Mouse (Mus musculus) erythroid progenitor cell, adult 5-6 weeks (primary cell): Measurements from ENCODE around the gene Tenm4. TPM values are rescaled to one million over a fixed set of nuclear protein-coding genes. Genes with fewer than 3 reads are reported as not detected.

Experiments
- ATAC-seq: replicated peaks from 2 replicates; pipeline ENCODE4 v1.8.0; 2016; ENCODE audit warnings: moderate number of reproducible peaks, mild to moderate bottlenecking, moderate TSS enrichment, inconsistent platforms; ENCODE audit not compliant: poor library complexity, low FRiP score, severe bottlenecking
- total RNA-seq, 2 experiments: library from RNA; stranded (forward) in 1 of 2; stranded (reverse) in 1 of 2; fragments of 150-400 nt in 1 of 2; fragments of 186-747, 209-891 nt in 1 of 2; gene quantifications; 2 replicates each; pipeline versions ENCODE4 v1.2.3 to v1.2.4; 2015 to 2017; ENCODE audit warnings: low replicate concordance in 2 of 2

The Tenm4 gene
- total RNA-seq, 2 experiments from 2014 or later: 0.23 to 1.7 TPM

DNA sequence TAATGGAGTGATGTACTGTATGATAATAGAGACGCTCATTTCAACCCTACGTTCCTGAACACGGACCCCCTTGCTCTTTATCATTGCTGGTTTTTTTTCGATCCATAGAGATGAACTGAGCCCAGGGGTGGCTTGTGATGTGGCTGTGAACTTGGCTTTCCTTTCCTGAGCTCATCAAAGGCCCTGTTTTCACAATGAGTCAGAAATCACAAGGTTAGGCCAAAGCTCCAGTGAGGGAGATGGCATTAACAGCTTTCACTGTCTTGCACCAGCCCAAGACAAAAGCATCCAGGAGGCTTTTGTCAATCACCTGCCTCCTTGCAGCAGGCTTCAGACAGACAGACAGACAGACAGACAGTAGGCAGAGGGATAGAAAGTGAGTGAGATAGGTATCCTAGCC is 219.8 kb downstream of the Tenm4 start:
- no peak for ATAC-seq

DNA sequence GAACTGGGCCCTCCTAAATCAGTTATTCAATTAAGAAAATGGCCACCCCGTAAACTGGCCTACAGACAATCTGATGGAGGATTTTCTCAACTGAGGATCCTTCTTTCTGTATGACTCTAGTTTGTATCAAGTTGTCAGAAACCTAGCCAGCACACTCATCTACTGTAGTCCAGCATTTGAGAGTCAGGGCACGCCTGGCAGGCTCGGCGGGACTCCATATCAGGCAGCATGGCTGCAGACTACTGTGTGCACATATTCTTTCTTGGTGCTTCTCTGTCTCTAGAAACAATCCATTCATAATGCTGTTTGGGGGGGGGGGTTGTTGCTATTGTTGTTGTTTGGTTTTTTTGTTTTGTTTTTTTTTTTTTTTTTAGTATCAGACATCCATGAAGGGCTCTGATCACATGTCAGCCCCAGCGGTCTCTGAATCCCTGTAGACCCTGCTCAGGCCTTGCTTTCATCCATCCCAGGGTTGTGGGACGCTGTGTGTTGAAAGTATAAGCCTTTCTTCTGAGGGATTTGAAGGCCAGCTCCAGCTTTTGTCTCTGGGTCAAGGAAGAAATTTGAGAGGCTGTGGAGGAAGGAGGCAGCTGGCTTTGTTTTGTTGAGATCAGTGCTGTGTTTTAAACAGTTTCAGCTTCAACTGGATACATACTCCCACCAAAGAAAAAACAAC is 220.9 kb downstream of the Tenm4 start:
- ATAC-seq: no peak

DNA sequence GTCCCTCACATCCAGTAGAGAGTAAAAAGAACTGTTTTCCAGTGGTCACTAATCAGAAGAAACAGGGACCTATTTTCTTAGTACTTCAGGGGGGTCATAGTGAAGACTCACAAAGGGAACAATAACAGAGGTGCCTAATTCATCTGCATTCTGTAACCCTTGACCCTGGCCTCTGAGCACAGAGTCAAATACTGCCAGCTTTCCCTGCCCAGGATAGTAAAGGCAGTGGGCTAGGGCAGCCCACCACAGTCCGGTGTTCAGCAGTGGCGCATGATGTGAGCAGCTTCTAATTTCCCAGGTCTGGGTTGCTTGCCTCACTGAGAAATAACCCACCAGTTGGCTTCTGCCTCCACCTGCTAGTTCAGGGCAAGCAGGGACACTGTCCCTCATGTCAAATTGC is 221.6 kb downstream of the Tenm4 start:
- ATAC-seq: no peak

DNA sequence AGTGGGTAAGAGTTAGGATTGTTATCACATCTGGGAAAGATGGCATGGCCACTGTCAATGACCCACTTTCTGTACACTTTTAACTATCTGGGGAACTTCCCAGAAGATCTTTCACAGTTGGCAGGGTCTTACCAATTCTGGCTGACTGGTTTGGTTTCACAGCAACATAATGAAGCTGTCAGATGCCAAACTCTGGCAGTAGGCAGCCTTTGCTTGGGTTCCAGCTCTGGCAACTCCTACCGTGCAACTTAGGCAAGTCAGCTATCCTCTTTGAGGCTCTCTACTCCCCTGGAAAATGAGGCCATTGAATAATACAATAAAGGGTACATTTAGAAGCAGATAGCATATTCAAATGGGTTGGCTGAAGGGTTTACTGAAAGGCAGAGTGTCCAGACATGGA is 226.9 kb downstream of the Tenm4 start:
- no peak for ATAC-seq

DNA sequence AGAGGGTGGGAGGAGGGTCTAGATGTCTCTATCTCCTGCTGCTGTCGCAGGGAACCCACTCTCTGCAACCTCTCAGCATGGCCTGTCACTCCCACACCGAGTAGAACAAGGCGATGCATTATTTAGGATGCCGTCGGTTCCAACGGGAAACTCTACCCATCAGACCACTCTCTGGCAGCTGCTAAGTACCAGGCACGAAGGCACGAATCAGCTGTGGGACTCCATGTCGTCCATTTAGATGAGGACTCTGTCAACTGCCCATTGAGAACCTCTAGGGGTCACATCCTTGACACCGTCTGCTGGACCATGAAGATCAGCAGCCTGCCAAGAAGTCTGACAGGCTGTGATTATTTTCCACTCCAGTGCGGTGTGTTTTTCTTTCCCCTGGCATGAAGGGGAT is 229.4 kb downstream of the Tenm4 start:
- no peak for ATAC-seq

DNA sequence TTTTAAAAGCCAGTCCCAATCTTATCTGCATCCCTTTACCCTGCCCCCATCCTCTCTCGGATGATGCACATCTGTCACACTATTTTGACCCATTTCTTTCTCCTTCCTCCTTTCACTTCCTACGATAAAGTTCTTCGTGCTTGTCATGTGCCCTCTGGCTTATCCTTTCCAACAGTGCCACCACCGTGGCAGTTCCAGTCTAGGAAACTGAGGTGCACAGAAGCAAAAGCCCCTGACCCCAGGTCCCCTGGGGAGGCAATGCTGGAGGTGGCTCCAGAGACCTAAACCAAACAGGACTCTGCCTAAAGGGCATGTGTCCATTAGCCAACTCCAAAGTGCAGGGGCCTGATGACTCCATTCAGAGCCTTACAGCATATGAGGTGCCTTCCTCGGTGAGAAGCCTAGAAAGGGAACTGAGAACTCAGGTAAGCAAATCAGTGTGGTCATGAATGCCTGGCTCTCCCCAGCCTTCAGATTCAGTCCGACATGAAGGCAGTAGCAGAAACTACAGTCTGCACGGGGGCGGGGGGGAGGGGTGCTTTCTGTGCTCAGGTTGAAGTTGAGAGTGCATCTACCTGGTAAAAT is 235.7 kb downstream of the Tenm4 start:
- ATAC-seq: no peak

DNA sequence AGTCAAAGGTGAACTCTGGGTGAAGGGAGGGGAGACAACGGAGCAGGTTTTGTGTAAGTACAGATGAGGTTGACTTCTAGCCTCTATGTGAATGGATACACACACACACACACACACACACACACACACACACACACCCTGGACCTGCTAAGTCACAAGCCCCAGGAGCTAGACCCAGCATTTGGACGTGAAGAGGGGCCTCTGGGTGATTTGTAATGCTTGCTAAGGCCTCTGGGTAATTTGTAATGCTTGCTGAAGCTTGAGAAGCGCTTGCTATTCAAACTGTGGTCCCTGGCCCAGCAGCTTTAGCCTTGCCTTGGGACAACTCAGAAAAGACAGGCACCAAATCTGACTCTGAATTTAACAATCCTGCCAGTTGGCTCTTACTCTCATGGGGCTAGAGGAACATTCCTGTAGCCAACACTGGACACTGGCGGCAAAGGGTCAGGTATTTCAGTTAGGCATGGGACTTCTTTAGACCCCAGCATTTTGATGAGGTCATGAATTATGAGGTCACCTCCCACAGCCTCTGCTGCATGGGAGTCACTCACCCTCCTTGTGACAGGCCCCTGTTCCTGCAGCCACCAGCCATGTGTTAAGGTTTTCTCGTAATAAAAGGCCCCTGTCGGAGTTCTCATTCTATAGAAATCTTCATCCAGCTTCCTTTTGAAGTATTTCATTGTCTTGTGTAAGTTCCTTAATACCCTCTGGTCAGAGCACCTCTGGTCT is 237.3 kb downstream of the Tenm4 start:
- no peak for ATAC-seq

DNA sequence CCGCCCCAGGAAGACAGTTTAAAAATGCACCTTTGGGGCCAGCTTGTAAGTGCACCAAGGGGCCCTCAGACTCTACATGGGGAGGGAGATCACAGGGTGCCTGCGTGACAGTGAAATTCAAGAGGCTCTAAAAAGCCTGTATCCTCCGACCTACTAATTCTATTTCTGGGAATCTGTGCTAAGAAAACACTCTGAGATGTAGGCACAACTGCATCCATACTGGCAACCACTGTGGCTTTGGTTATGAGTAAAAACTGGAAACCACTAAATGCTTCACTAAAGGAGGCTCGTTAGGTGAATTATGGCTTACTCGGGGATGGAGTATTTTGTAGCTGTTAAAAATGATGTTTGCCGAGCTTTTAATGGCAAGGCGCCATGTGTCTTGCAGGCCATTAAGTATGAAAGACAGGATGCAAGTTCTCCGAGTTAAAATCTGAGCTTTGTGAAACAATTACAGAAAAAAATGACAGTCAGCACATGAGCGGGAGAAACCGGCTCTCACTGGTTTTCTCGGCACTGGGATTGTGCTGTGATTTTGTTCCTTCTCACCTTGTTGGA is 238.4 kb downstream of the Tenm4 start:
- no peak for ATAC-seq

DNA sequence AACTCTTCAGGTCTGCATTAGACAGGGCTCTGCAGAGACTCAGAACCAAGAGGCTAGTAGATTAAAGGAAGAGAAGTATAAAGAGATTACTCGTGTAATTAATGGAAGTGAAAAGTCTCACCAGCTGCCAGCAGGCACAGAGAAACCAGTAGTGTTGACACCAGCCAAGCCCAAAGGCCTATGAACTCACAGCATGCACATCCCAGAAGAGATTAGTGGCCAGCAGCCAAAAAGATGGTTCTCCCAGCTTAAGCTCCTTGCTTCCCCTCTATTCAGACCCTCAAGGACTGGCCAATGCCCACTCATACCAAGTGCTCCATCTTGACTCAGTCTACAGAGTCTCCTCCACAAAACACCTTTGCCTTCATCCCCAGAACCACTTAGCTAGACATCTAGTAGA is 242.8 kb downstream of the Tenm4 start:
- no peak for ATAC-seq

DNA sequence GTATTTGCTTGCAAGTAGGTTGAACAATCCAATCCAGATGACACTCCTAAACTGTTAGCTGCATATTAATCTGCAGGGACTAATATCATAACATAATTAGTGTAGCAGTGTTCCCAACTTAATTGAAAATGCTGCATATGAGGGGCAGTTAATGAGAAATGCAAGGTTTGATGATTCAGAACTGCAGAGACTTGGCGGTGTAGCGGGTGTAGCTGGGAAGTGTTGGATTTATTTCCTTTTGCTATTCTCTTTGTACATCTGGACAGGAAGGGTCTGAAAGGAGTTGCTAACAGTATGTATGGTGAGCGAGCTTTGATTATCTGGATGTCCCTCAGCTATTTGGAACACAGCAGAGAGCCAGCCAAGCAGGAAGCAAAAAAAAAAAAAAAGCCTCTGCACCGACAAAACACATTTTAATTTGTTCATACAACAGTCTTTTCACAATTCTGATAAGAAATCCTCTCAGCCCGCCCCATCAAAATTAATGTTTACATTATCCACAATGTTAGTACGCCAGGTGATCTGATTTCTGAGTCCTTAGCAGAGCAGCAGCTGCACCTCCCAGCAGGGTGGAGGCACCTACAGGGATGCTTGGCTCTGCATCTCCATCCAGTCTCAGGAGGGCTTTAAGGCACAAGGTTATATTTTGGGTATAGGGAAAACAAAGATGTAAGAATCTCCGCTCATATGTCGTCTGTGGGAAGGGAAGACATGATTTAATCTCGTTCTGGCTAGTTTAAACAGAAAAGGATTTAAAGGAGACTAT is 243.4 kb downstream of the Tenm4 start:
- no peak for ATAC-seq

DNA sequence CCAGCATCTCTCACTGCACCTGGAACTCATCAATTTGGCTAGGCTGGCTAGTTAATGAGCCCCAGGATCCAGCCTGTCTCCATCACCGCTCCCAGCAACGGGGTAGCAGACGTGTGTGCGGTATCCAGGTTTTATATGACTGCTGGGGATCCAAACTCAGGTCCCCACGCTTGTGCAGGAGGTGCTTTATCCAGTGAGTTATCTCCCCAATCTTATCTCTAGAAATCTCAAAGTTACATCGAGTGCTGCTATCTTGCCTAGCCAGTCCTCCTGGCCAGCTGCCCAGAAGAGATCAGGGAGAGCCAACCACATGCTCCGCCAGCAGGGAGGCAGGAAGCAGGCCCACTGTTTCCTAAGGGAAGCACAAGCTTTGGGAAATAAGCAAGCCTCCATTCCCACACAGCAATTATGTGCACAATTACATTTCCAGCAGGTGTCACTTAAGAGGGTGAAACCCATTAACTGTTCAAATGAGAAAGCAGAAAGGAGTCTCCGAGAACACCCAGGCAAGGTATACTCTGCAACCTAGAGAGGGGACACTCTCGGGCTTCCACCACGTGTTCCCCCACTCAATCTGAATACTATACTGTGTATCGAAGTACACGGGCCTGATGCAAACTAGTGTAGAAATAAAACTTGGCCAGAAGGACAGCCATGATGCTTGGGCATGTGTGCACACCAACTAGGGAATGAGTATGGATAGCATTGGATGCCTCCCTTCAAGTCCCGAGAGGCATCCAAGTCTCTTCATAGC is 246.4 kb downstream of the Tenm4 start:
- no peak for ATAC-seq

DNA sequence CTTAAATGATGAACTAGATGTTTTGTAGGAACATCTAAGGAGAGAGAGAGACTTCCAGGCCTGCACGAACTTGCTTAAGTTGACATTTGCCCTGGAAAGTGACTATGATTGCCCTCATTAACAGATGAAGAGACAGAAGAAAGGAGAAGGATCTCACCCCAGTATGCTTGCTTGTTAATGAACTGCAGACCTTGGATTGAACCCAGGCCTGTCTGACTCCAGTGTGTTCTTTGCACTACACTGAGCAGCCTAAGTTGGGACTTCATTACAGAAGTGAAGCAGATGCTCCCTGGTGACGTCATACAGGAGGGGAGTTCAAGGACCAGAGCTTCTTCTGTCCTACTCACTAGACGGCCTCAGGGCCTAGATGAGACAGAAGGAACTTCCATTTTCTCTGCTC is 247.1 kb downstream of the Tenm4 start:
- no peak for ATAC-seq

DNA sequence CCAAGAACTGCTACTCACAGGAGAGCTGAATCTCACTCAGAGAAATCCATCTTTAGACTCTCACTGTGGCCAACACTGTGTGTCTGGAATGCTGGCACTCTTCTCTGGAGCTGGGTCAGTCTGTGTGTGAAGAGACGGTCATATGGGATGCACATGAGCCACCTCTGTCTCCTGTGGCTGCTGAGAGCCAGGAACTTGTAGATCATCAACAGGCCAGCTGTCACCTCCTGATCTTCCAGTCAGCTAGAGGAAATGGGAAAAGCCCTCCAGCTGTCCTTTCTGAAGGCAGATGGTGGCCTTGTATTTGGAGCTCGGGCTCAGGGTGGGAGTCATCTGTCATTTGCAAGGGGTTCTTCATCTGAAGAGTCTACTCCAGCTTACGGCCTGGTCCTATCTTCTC is 249.0 kb downstream of the Tenm4 start:
- ATAC-seq: no peak

DNA sequence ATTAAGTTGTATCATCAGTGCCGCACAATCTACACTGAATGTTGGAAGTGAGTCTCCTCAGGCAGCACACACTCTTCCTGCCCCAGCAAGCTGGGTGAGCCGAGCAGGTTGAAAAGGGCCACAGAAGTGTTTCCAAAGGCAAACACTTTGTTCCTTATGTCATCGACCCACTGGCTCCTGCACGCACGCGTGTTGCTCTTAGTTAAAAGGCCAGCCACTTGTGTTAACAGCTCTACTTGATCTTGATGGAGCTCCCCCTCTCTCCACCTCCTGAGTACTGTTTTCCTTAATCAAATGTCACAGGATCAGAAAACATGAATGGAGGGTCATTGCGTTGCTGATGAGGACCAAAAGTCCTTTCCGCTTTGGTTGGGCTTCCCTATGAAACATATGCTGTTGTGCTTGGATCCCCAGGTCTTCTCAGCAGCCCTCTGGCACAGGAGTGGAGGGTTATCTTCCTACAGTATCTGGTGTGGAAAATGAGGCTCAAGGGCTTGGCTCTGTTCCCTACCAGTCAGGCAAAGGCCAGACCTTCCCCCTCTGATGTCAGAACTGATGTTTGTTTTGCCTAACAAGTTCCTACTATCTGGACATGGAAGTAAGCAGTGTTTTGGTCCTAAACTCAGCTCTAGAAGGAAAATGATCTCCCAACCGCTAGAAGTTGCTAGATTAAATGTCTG is 250.0 kb downstream of the Tenm4 start:
- ATAC-seq: no peak

DNA sequence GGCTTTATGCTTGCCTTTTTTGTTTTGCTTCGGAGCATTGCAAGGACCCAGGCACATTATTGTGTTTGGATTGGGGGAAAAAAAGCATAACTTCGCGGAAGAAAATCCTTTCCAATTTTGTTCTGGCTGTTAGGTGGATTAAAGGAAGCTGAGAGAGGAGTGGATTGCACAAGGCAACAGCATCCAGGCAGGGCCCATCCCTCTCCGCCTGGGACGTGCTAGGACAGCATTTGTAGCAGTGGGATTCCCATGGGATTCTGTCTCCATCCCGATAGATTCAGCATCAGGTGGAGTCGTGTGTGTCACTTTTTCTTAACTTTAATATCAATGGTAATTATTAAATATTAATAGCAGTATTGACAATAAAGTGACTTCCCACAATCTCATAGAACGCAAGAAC is 255.9 kb downstream of the Tenm4 start:
- no peak for ATAC-seq

DNA sequence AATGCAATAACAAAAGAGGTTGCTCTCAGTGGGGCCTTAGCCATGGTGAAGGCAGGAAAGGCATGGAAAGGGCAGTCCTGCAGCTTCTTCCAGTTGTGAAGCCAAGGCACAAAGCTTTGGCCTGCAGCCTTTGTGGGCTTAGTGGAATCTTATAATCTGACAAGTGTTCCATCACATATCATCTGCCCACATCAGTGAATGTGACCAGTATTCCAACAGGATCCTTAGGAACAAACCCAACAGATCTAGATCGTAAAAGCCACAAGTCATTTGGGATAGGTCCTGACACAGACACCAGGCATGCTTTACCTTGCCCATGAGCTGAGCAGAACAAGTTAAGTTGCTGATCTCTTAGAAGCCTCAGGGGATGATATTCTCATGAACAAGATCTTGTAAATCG is 262.3 kb downstream of the Tenm4 start:
- ATAC-seq: no peak

DNA sequence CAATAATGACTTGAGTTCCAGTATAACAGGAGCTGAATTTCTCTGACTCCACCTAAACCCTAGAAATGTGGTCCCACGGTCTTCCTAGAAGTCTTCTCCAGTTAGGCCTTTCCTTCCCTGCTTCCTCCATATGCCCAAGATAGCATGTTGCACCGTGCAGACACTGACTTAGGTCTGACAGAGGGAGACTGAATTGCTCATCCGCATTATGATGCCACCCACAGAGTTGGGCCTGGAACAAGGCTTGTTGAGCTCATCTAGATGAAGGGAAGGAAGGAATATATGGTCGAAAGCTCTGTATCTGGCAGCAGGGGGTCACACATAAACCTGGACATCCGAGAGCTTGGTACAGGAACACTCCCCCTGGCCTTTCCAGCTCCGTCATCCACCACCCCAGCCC is 267.3 kb downstream of the Tenm4 start:
- ATAC-seq: no peak

DNA sequence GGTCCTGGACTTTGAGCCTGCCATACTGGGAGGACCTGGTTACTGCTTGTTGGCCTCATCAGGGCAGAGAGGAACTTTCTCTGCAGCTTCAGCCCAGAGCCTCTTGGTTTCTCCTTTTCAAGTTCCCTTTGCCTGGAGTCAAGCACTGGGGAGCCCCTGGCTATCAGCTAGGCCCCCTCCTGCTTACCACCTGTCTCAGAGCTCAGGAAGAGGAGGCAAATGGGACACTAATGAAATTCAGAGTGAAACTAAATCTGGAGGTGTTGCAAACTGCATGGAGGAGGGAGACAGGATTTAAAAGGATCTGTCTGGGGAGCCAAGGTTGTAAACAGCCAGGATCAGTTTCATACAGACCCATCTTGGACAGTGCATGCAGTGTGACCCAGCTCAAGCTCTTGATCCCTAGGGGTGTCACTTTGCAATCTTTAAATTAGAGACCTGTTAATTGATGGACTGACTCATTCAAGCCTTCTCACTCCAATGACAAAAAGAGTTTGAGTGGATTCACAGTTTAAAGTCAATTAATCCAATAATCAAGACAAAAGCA is 269.2 kb downstream of the Tenm4 start:
- ATAC-seq: no peak

DNA sequence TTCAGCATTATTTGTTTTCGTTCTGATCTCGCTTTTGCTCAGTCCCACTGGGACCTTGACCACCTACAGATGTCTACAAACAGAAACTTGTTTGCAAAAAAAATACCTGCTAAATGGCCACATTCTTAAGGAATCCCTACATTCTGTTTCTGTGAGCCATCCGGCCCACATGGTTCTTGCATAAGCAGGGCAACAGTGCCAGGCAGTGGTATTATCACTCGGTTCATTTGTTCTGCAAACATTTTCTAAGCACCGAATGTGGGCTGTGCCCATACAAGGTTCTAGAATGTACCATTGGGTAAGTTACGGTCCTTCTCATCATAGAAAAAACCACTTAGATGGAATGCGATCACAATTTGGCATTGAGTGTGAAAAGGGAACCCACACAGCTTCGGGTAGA is 274.7 kb downstream of the Tenm4 start:
- no peak for ATAC-seq
